Mouse (Mus musculus) monocyte, adult 2 months (primary cell): Measurements from ENCODE around the gene Retsat.
A peak's percentile ranks its signal among the peaks of the same experiment; 100 is the strongest.

Experiments
- DNase-seq, 2 experiments: peaks; one replicate each; pipeline ENCODE4 v3.0.0; 2022; ENCODE audit warnings: low spot score in 2 of 2, low read depth in 1 of 2

Gene Retsat

DNA sequence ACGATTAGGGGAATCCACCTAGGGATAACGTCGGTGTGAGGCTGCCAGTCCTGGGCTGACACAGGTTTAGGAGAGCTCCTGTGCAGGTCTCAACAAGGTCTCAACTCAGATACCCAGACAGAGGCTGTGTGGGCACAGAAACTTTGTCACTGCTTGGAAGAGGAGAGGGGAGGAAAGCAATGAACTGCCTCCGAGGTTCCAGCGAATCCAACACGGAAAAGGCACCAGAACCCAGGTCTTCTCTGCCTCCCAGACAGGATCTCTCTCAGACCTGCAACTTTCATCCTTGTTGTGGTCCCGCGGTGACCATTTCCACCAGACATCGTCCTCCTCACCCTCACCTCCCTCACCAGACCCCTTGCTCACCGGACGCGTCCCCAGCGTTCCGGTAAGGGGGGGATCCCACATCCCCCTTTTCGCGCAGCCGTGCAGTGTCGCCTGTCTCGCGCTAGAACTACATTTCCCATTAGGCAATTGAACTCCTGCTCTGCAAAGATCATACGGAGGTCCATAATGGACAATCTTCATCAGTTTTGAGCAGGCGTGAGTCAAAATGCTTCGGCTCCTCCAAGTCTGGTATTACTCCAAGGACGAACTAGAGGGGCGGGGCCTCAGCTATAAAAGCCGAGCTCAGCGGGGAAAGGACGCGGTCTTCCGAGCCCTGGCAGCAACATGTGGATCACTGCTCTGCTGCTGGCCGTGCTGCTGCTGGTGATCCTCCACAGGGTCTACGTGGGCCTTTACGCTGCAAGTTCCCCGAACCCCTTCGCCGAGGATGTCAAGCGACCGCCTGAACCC lies at the start of gene Retsat, which contains the start of gene Elmod3:
Retsat (plus strand) TSS at position 520 of the 798 bp plus-strand sequence.
Elmod3 (minus strand) TSS at position 458 of the 798 bp plus-strand sequence.
- DNase-seq: peak; percentile 70 to 71

DNA sequence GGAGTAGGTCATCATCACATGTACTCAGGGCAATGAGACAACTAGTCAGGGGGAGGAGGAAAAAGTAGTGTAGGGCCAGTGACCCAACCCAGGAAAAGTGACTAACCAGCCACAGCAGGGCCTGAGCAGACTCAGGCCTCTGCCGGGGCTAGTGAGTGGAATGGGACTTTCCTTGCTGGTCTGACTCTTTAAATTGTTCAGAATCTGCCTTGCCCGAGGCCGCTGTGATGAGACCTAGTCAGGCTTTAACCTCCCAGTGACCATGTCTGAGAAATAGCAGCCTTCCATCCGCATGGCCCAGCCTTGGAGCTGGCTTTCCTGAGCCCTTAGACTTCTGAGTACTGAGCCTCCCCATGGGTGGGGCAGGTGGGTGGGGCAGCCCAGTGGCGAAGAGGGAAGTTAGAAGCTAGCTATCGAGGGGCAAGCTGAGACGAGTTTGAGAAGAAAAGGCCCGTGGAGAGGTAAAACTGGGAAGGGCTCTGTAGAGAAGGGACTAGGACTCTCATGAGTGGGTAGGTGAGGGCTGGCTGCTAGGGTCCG lies 49.2 kb upstream of the Retsat start:
- DNase-seq: peak; percentile 42 to 66

DNA sequence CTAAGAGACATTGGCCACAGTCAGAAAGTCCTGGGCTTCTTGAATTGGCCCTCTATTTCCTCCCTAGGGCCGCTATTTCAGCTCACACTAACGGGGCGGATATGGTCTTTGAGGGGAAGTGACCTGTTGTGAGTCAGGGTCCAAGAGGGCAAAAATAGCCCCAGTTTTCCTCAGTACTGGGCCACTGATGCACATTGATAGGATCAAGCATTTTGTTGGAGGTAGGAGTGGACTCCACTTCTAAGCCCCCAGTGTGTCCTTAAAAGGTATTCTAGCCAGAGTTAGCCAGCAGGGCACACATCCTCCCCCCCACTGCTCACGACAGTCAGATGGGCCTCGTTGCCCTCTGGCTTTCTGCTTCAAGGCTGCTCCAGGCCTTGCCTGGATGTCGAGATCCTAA lies 48.2 kb upstream of the Retsat start:
- DNase-seq: no peak

DNA sequence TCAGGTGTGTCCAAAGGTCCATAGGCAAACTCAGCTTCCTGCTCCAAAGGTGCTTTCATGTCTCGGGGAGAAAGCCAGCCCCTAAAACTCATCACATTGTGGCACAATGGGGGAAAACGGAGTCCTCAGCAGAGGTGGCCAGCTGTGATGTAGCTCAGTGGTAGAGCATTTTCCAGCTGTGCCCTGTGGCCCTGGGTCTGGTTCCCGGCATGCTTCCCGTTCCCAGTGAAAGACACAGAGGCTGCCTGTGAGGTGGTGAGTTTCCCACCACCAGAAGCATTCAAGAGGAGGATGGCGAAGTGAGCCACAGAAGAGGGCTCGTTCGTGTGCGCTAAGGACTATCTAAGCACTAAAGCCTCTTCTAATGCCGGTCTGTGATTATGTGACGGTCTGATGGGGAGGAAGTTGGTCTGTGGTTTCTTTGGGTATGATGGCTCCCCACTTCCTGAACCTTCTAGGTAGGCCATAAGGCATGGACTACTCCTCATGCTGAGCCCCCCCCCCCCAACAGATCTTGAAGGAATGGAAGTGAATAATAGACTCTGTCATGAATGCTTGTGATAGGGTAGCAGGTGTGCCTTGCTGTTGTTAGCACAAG lies 47.7 kb upstream of the Retsat start:
- no peak for DNase-seq

DNA sequence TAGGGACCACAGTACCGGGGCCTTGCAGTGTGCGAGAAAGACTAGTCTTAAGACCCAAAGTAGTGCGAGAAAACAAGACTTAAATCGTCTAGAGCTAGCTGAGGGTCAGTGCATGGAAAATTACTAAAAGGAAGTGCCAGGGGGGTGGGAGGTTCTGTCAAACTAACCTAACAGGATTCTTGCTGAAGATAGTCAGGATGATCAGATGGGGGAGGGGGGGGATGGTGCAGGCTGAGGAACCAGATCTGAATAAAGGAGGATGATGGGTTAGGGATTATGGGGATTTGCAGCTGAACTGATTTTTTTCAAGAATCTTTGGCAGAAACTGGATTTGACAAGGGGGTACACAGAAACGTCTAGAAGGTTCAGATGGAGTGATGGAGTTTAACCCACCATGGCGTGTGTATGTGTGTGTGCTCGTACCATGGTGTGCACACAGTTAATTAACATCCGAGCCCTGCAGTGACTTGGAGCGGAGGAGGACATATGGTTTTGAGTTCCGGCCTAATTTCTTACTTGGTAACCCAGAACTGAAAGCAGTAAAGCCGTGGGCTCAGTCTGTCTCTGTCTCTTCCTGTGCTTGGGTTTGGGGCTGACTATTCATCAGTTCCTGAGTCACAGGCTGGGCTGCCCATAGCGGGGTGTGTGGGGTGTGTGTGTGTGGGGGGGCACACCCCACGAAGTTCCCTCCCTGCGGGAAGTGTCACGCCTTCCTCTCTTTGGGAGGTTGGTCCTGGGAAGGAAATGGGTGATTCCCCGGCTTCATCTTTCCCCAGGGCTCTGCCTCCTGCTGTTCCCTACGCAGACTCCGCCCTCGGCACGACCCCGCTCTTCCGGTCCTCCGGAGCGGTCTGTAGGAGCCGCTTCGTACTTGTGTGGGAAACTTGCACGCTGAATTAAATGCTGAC lies 45.9 kb upstream of the Retsat start:
- peak; percentile 21 to 46 for DNase-seq

DNA sequence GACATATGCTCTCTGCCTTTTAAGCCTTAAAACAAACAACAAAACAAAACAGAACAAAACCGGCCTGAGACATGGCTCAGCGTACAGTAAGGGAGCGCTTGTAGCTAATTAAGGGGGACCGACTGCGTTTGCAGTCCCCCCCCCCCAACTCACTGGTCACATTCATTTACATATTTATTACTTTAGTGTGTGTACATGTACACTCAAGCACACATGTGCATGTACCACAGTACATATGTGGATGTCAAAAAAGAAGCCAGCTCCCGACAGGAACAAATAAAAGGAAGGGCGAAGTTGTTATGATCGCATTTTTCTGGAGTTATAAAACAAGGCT lies 45.2 kb upstream of the Retsat start:
- DNase-seq: no peak

DNA sequence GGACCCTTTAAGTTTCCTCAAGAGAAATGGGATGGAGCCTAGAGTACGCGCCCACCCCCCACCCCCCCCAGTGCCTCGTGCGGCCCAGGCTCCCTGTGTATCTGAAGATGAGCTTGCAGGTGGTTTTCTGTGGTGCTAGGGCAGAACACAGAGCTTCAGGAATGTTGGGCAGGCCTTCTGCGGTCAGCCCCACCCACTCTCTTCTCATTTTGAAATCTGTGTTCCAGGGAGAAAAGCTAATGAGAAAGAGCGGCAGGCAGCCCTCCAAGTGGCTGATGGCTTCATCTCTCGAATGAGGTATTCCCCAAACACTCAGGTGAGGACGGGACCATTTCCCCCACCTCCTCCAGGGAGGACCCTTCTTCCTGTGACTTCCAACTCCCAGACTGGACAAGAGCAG lies 37.5 kb upstream of the Retsat start:
- no peak for DNase-seq

DNA sequence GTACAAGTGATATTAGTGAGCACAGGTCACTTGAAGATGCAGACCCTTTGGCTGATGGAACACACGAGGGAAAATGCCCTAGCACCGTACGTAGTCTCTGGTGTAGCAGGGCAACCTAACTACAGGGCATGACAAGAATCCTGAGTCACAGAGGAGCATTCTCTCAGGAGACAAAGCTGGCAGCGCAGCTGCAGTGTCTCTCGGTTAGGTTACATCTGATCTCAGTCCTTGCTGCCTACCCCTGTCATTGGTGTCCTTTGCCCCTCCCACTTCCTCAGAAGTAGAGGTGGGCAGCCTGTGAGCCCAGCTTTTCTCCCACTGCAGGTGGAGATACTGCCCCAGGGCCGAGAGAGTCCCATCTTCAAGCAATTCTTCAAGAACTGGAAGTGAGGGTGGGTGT lies 35.8 kb upstream of the Retsat start:
- DNase-seq: no peak

DNA sequence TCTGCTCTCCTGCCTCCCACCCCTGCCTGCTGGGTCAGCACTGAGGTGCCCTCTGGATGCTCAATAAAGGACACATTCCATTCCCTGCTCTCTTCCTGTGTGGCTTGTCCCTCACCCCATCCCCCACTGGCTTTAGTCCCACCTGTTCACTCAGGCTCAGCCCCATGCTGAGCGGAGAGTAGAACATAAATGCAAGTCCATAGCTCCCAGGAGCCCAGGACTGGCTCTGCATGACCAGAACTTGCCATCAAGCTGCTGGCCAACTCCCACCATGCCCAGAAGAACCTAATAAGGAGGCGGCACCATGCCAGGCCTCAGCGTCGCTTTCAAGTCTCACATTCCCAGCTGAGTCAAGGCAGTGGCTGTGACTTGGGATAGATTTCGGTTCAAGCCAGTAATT lies 35.4 kb upstream of the Retsat start:
- no peak for DNase-seq

DNA sequence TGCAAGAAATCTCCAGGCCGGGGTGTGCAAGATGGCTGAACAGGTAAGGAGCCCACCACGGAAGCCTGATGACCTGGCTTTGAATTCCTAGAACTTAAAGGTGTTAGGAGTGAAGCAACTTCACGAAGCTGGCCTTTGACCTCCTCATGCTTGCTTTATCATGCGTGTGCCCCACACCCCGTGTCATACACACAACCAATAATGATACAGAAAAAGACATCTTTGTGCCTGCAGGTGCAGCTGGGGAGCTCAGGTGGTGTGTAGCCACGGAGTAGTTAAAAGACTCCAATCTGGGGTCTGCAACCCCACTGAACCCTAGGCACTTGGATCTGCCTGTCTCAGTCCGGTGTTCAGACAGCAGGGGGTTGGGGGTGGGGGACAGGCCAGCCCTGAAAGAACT lies 32.8 kb upstream of the Retsat start:
- no peak for DNase-seq

DNA sequence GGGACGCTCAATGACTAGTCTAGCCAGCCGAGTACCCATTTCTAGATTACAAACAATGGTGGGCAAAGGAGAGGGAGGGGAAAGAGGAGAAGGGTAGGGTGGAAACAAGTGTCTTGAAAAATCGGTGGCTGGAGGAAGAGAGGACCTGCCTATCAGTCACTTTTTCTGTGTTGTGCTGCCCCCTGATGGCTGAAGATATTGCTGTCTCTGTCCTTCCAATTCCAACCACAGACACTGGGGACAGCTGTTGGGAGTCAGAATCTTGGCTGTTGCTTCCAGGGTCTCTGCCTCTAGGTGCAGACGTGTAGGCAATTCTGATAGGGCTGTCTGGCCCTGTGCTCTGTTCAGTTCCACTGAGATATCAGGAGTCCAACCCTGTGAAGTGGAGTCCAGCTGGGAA lies 32.2 kb upstream of the Retsat start:
- peak; percentile 55 to 69 for DNase-seq

DNA sequence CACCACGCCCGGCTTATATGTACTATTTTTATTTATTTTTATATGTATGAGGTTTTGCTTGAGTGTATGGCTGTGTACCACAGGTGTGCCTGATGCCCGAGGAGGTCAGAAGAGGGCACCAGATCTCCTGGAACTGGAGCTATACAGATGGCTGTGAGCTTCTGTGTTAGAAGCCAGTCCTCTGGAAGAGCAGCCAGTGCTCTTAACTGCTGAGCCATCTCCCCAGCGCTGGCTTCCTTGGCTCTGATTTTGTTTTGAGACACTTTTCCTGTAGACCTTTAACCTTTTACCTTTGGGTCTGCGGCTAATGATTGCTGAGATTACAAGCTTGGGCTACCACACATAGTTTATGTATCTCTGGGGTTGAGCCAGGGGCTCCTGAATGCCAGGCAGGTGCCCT lies 30.8 kb upstream of the Retsat start:
- no peak for DNase-seq

DNA sequence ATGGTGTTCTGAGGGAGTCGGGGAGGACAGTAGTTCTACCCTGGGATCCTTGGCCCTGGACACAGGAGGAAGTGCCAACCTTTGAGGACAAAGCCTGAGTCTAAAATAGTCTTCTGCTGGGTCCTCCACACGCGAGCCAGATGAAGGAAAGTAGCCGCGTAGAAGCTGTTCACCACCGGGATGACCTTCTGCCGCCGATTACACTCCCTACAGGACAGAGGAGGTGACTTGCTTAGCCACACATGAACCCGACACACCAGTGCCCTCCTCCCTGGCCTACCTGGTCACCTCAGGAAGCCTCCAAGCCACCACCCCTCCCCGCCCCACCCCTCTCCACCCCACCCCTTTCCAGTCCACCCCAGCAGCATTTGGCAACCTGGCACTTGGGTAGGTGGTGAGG lies 29.5 kb upstream of the Retsat start:
- no peak for DNase-seq

DNA sequence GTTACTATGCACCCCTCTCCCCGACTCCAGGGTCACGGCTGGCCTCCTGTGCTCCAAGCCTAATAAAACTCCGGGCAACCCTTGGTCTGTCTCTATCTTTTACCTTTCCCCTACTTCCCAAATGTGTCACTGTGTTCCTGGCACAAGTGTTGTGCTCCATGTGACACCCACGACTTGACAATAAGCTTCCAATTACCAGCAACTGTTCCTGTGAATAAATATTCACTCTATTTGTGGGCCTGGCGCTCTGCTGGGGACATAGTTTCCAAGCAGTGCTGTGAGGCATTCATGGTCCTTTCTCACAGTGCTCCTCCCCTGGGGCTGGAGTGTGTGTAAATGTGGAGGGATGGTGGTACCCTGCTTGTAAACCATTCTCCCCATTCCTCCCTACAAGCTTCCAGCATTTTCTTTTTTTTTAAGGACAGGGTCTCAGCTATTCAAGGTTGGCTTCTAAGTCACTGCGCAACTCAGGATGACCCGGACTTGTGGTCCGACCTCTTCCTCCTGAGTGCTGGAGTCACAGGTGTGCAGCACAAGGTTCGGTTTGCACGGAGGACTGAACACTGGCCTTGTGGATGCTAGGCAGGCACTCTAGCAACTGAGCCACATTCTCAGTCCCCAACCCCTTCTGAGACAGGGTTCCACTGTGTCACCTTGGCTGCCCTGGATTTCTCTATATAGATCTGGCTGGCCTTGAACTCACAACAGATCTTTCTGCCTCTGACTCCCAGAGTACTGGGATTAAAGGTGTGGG lies 27.5 kb upstream of the Retsat start:
- DNase-seq: no peak

DNA sequence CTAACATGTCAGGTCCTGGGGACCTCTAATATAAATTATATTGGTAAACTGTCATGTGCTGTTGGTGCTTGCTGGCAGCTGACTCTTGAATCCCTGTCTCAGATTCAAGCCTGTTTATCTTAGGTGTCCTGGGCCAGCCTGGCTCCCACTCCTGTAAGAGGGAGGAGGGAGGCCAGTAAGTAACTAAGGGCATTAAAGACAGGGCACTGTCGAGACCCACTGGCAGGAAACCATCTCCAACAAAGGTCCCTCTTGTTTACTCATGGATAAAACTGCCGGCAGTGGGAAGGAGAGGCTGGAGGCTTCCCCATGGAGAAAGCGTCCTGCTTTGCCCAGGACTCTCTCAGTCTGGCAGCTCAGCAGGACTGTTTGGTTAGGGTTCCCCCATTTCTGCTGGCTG lies 26.4 kb upstream of the Retsat start:
- DNase-seq: no peak

DNA sequence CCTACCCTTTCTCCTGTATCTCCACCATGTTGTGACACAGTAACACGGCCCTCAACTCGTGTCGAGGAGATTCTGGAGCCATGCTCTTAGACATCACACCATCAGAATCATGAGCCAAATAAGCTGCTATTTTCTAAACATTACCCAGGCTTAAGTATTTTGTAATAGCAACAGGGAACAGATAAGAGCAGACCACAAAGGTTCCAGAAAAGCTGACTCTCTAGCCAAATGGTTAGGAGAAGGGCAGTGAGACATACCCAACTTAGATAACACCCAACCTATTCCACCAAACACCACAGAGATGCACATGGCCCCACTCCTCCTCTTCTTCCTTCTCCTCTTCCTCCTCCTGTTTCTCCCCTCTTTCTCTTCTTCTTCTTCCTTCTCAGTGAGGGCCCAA lies 22.2 kb upstream of the Retsat start:
- DNase-seq: no peak

DNA sequence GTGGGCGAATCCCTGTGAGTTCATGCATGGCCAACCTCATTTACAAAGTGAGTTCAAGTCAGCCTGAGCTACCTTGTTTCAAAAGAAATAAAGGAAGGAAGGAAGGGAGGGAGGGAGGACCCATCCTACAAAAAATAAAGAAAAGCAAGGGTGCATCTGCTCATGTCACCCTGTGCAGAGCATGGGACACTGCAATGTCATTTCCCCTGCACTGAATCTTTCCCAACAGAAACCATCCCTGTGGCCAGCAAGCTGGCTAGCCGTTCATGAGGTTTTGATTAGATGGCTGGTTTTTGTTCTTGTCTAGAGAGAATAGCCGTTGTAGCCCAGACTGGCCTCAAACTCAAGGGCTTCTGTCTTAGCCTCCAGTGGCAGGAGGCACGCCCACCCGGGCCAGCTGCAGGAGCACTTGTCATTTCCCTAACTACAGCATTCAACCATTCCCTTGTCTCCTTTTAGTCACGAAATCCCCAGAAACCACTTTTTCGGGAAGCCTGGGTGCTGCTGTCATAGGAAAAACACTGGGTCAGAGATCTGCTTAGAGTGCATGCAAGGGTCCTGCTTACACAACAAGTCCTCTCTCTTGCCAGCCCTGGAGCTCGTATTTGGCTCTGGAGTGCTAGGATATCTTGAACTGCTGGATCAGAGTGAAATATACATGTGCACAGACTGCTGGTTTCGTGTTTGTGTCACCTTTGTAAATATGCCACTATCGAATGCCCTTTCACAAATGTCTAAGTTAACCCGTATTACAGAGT lies 16.5 kb upstream of the Retsat start:
- no peak for DNase-seq

DNA sequence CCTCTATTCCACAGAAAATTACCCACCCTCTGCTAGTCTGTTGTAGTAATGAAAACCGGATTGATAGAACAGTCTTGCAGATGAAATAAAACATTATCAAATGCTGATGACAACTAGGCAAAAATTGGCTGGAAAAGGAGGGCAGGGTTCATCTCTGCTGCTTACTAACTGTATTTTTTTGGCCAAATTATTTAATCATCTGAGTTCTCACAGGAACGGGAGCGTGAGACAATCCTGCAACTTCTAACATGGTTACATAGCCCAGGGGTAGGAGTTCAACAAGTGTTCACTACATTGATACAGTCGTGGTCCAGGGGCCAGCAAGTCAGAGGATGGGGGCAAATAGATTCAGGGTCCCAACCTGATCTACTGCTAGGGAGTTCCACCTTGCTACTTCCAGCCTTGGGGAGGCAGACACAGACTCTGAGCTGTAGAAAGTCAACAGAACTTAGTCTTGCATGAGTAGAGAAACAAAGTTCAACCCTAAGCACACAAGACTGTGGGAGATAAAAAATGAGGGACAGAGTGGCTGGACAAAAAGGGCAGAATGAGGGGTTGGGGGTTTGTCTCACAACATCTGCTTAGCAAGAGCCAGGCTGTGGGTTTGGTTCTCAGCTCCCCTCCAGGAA lies 14.9 kb upstream of the Retsat start:
- no peak for DNase-seq

DNA sequence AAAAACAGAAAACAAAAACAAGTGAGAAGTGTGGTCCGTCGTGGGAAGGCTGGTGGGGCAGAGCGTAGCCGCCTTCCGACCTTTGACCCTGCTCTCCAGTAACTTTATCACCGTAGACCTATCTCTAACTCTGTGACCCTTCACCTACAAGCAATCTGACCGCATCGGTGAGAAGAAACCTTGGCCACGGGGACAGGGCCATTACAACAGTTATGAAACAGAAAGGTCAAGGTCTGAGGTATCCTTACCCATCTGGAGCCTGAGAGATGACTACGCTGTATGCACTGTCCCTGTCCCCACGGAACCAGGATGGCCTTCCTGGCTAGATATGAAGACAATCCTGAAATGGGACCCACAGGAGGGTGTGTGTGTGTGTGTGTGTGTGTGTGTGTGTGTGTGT lies 14.1 kb upstream of the Retsat start:
- DNase-seq: no peak

DNA sequence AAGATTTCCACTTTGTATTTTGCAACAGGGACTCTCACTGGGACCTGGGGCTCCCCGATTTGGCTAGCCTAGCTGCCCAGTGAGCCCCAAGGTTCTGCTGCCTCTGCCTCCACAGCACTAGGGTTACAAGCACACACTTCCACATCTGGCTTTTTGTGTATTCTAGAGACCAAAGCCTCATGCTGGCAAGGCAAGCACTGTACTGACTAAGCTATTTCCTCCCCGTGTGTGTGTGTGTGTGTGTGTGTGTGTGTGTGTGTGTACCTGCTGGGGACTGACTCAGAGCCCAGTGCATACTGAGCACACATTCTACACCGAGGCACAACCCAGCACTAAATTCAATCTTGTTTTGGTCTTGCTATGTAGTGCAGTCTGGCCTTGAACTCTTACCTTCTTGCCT lies 11.6 kb upstream of the Retsat start:
- no peak for DNase-seq
